Mouse (Mus musculus) heart, postnatal 0 days (tissue): Measurements from ENCODE around the gene Orm2. TPM values are rescaled to one million over a fixed set of nuclear protein-coding genes. Genes with fewer than 3 reads are reported as not detected.

Experiments
- ATAC-seq: fragments of 200-750 bp; cut with Nextera tagmentation; 2 replicates; pipeline ENCODE4 v1.8.0; 2017; ENCODE audit warnings: low read depth, moderate number of reproducible peaks, moderate library complexity; ENCODE audit not compliant: insufficient read depth
- DNase-seq: peaks from one replicate; pipeline ENCODE4 v3.0.0-alpha.2; 2016; ENCODE audit warnings: low spot score
- H3K27ac ChIP-seq: fragments of 300-500 bp; sonication (generic); 2 replicates; pipeline ENCODE4 v1.5.1; 2014; ENCODE audit warnings: low read depth, mild to moderate bottlenecking
- H3K27me3 ChIP-seq: fragments of 300-500 bp; sonication (generic); 2 replicates; pipeline ENCODE4 v1.6.1; 2014; ENCODE audit warnings: low read length, mixed read lengths; ENCODE audit not compliant: control insufficient read depth, insufficient read depth
- H3K36me3 ChIP-seq: fragments of 300-500 bp; sonication (generic); replicated peaks from 2 replicates; pipeline ENCODE4 v1.6.1; 2014; ENCODE audit warnings: low read length, mixed read lengths; ENCODE audit not compliant: control insufficient read depth, insufficient read depth
- H3K4me1 ChIP-seq: fragments of 300-500 bp; sonication (generic); 2 replicates; pipeline ENCODE4 v1.6.1; 2014; ENCODE audit warnings: antibody characterized with exemption; ENCODE audit not compliant: control insufficient read depth, insufficient read depth
- H3K4me2 ChIP-seq: fragments of 300-500 bp; sonication (generic); 2 replicates; pipeline ENCODE4 v1.6.1; 2014; ENCODE audit warnings: low read depth, mild to moderate bottlenecking, low read length, moderate library complexity
- H3K4me3 ChIP-seq: fragments of 300-500 bp; sonication (generic); 2 replicates; pipeline ENCODE4 v1.5.1; 2014; ENCODE audit warnings: low read depth, low read length
- H3K9ac ChIP-seq: fragments of 300-500 bp; sonication (generic); replicated peaks from 2 replicates; pipeline ENCODE4 v1.6.1; 2014; ENCODE audit warnings: low read depth, low read length, mixed read lengths
- H3K9me3 ChIP-seq: fragments of 300-500 bp; sonication (generic); replicated peaks from 2 replicates; pipeline ENCODE4 v1.6.1; 2016; ENCODE audit warnings: low read length; ENCODE audit not compliant: control insufficient read depth
- CTCF ChIP-seq: IDR thresholded peaks from 2 replicates; pipeline ENCODE4 v1.5.1; 2016; ENCODE audit warnings: antibody characterized with exemption, control low read depth, low read depth
- EP300 ChIP-seq: IDR thresholded peaks from 2 replicates; pipeline ENCODE4 v1.6.1; 2016; ENCODE audit warnings: antibody characterized with exemption, low read depth
- WGBS: fragments of 180-500 bp; shearing (Covaris S2); extraction: QIAGEN DNeasy Blood & Tissue Kit; methylation state at CpG from one replicate; pipeline ENCODE4 v1.1.7; 2014; 5-methylcytosine and 5-hydroxymethylcytosine counted together
- polyA plus RNA-seq: library from polyadenylated mRNA; unstranded; fragments of >200 nt; fragmentation: Nextera tagmentation; extraction: Ambion mirVana; gene quantifications from 2 replicates; pipeline ENCODE4 v1.2.1, GENCODE M21; 2015
- total RNA-seq: library from RNA; depleted of rRNA; stranded (reverse); fragments of >200 nt; gene quantifications from 2 replicates; pipeline ENCODE4 v1.2.3, GENCODE M21; 2014; ENCODE audit warnings: low replicate concordance

The Orm2 gene
- total and polyA plus RNA-seq, 2 experiments from 2014 or later = not detected

GRCm38 (mm10) chr4:63338414-63339076 lies 23.7 kb upstream of the Orm2 start:
- H3K4me2 ChIP-seq = no peak overlapping the region
- ATAC-seq (no peak; the same call in 1 of the 2 replicates), DNase-seq (no peak)
- H3K4me1 ChIP-seq = no peaks in the 10 kb centered on the region
- no peak overlapping the region for H3K9ac ChIP-seq
- H3K36me3 ChIP-seq = no peaks in the 10 kb centered on the region
- H3K9me3 ChIP-seq = no peaks in the 10 kb centered on the region
- no peak overlapping the region for H3K27ac ChIP-seq
- no peaks in the 10 kb centered on the region for H3K27me3 ChIP-seq
- TF ChIP-seq CTCF (no peak), EP300 (no peak)
- WGBS = 45% methylated on average over 3 of the region's 3 CpGs
- H3K4me3 ChIP-seq = no peak overlapping the region

- no peaks in the 10 kb centered on the region for H3K27me3 ChIP-seq
- H3K36me3 ChIP-seq = no peaks in the 10 kb centered on the region
- no peak overlapping the region for H3K4me2 ChIP-seq
- no peak overlapping the region for H3K9ac ChIP-seq
- DNase-seq (no peak), ATAC-seq (no peak)
- no peak overlapping the region for H3K4me3 ChIP-seq
- no peaks in the 10 kb centered on the region for H3K4me1 ChIP-seq
- no peaks in the 10 kb centered on the region for H3K9me3 ChIP-seq
- 53% methylated on average over 4 of the region's 4 CpGs for WGBS
- no peak for TF ChIP-seq CTCF
- no peak for TF ChIP-seq EP300
- no peak overlapping the region for H3K27ac ChIP-seq
Observed at GRCm38 (mm10) chr4:63342491-63342890, 19.8 kb upstream of the Orm2 start.

- ATAC-seq = no peak
- Histone ChIP-seq H3K4me3 (no peak overlapping the region), H3K27ac (no peak overlapping the region), H3K9me3 (no peaks in the 10 kb centered on the region), H3K36me3 (no peaks in the 10 kb centered on the region), H3K4me1 (no peaks in the 10 kb centered on the region), H3K4me2 (no peak overlapping the region), H3K27me3 (no peaks in the 10 kb centered on the region), H3K9ac (no peak overlapping the region)
- WGBS = 73% methylated on average over 3 of the region's 3 CpGs
- DNase-seq = no peak
- no peak for TF ChIP-seq CTCF
- no peak for TF ChIP-seq EP300
Observed at GRCm38 (mm10) chr4:63343608-63344007, 18.6 kb upstream of the Orm2 start.

GRCm38 (mm10) chr4:63344295-63344694 lies 18.0 kb upstream of the Orm2 start, which contains the start of gene Orm1:
Gene Orm1 (plus strand): TSS chr4:63344560.
- DNase-seq = no peak
- Histone ChIP-seq H3K4me2 (no peak within 1 kb of the TSS), H3K4me3 (no peak within 1 kb of the TSS), H3K27ac (no peak within 1 kb of the TSS), H3K36me3 (no peaks in the 10 kb centered on the region), H3K9me3 (no peaks in the 10 kb centered on the region), H3K4me1 (no peaks in the 10 kb centered on the region), H3K27me3 (no peaks in the 10 kb centered on the region), H3K9ac (no peak within 1 kb of the TSS)
- WGBS = 68% methylated on average over 8 of the region's 8 CpGs
- no peak for ATAC-seq
- no peak for TF ChIP-seq CTCF
- no peak for TF ChIP-seq EP300

- Histone ChIP-seq H3K9ac (no peak overlapping the region), H3K4me2 (no peak overlapping the region), H3K36me3 (no peaks in the 10 kb centered on the region), H3K9me3 (no peaks in the 10 kb centered on the region), H3K27ac (no peak overlapping the region), H3K4me3 (no peak overlapping the region), H3K27me3 (no peaks in the 10 kb centered on the region), H3K4me1 (no peaks in the 10 kb centered on the region)
- TF ChIP-seq EP300 (no peak), CTCF (no peak)
- ATAC-seq (no peak), DNase-seq (no peak)
Observed at GRCm38 (mm10) chr4:63345261-63345660, 17.0 kb upstream of the Orm2 start.

- Histone ChIP-seq H3K4me2 (no peak overlapping the region), H3K9me3 (no peaks in the 10 kb centered on the region), H3K4me3 (no peak overlapping the region), H3K9ac (no peak overlapping the region), H3K27me3 (no peaks in the 10 kb centered on the region), H3K4me1 (no peaks in the 10 kb centered on the region), H3K27ac (no peak overlapping the region), H3K36me3 (no peaks in the 10 kb centered on the region)
- 81% methylated on average over 4 of the region's 4 CpGs for WGBS
- TF ChIP-seq EP300 (no peak), CTCF (no peak)
- ATAC-seq = no peak
- DNase-seq = no peak
Observed at GRCm38 (mm10) chr4:63346659-63347058, 15.6 kb upstream of the Orm2 start.
